Mouse (Mus musculus) liver, embryonic 14.5 days (tissue): ENCODE measurements around the gene Tmco1. TPM values are rescaled to one million over a fixed set of nuclear protein-coding genes. Genes with fewer than 3 reads are reported as not detected.

ENCODE experiments used
- ATAC-seq: fragments of 200-750 bp; cut with Nextera tagmentation; 2 replicates; pipeline ENCODE4 v1.8.0; 2017; ENCODE audit warnings: moderate number of reproducible peaks, mild to moderate bottlenecking, moderate library complexity; ENCODE audit not compliant: insufficient read depth
- DNase-seq, 3 experiments: peaks; one replicate each; pipeline ENCODE4 v3.0.0-alpha.2; 2012 to 2013; ENCODE audit warnings: low read depth in 3 of 3, low spot score in 3 of 3
- H3K27ac ChIP-seq: fragments of 300-500 bp; sonication (generic); 2 replicates; pipeline ENCODE4 v1.5.1; 2014; ENCODE audit warnings: moderate library complexity, mild to moderate bottlenecking, control low read depth, inconsistent platforms
- H3K27me3 ChIP-seq: fragments of 300-500 bp; sonication (generic); 2 replicates; pipeline ENCODE4 v1.6.1; 2014; ENCODE audit warnings: mild to moderate bottlenecking, low read length, moderate library complexity; ENCODE audit not compliant: control insufficient read depth, insufficient read depth
- H3K36me3 ChIP-seq: fragments of 300-500 bp; sonication (generic); replicated peaks from 2 replicates; pipeline ENCODE4 v1.6.1; 2014; ENCODE audit warnings: low read depth; ENCODE audit not compliant: control insufficient read depth, insufficient read depth
- H3K4me1 ChIP-seq, 2 experiments: fragments of 200-500 bp in 1 of 2; fragments of 300-500 bp in 1 of 2; sonication (generic) in 1 of 2; replicated peaks; 2 replicates each; pipeline ENCODE4 v1.6.1; 2012 to 2014; ENCODE audit warnings: antibody characterized with exemption in 1 of 2, inconsistent platforms in 1 of 2, low read length in 1 of 2; ENCODE audit not compliant: control insufficient read depth in 2 of 2, insufficient read depth in 2 of 2
- H3K4me2 ChIP-seq: fragments of 300-500 bp; sonication (generic); 2 replicates; pipeline ENCODE4 v1.6.1; 2014; ENCODE audit warnings: low read depth, mild to moderate bottlenecking, control low read depth, moderate library complexity
- H3K4me3 ChIP-seq, 2 experiments: fragments of 200-500 bp in 1 of 2; fragments of 300-500 bp in 1 of 2; sonication (generic) in 1 of 2; 2 replicates each; pipeline ENCODE4 v1.5.1; 2012 to 2014; ENCODE audit warnings: low read depth in 2 of 2, low read length in 2 of 2, mild to moderate bottlenecking in 2 of 2, control low read depth in 1 of 2, inconsistent platforms in 1 of 2, moderate library complexity in 1 of 2; ENCODE audit not compliant: insufficient read depth in 1 of 2
- H3K9ac ChIP-seq: fragments of 300-500 bp; sonication (generic); replicated peaks from 2 replicates; pipeline ENCODE4 v1.6.1; 2014; ENCODE audit warnings: mild to moderate bottlenecking, control low read depth, moderate library complexity
- H3K9me3 ChIP-seq: fragments of 300-500 bp; sonication (generic); 2 replicates; pipeline ENCODE4 v1.6.1; 2016; ENCODE audit warnings: low read length, mixed read lengths; ENCODE audit not compliant: control insufficient read depth
- CTCF ChIP-seq: IDR thresholded peaks from 2 replicates; pipeline ENCODE4 v1.5.1; 2016; ENCODE audit warnings: antibody characterized with exemption, low read depth, control low read depth
- EP300 ChIP-seq: IDR thresholded peaks from 2 replicates; pipeline ENCODE4 v1.6.1; 2016; ENCODE audit warnings: antibody characterized with exemption, low read depth
- WGBS: fragments of 180-500 bp; shearing (Covaris S2); extraction: QIAGEN DNeasy Blood & Tissue Kit; methylation state at CpG from one replicate; pipeline ENCODE4 v1.1.7; 2014; ENCODE audit not compliant: insufficient replicate concordance; 5-methylcytosine and 5-hydroxymethylcytosine counted together
- polyA plus RNA-seq, 2 experiments: library from polyadenylated mRNA; depleted of rRNA in 1 of 2; stranded (reverse) in 1 of 2; unstranded in 1 of 2; fragments of >200 nt; fragmentation: Nextera tagmentation in 1 of 2; extraction: Ambion mirVana in 1 of 2; gene quantifications; 2 replicates each; pipeline versions ENCODE4 v1.2.1 to v1.2.3; 2012 to 2014

Tmco1 gene
- polyA plus RNA-seq, 2 experiments: 43.4 to 64.1 TPM

DNA sequence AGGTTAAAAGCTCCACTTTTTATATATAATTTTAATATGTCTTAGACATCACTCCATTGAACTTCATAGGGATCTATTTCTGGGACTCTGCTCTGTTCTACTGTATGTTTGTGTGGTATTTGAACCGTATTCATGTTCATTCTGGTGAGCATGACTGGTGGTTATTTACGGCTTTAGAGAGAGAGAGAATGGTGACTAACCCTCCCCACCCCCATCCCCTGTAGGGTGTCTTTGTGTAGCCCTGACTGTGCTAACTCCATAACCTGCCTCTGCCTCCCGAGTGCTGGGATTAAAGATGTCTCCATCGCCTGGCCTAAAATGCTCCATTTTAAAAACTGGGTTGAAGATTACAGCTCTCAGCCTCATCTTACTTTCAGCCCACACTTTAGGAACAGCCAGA, 52.1 kb downstream of the Tmco1 start:
- H3K4me3 ChIP-seq: no peak overlapping the region
- 83% methylated on average over 4 of the region's 4 CpGs for WGBS
- no peaks in the 10 kb centered on the region for H3K4me1 ChIP-seq
- no peaks in the 10 kb centered on the region for H3K27me3 ChIP-seq
- no peak overlapping the region for H3K27ac ChIP-seq
- H3K4me2 ChIP-seq: no peak overlapping the region
- no peaks in the 10 kb centered on the region for H3K9me3 ChIP-seq
- DNase-seq (no peak), ATAC-seq (no peak)
- no peak overlapping the region for H3K9ac ChIP-seq
- H3K36me3 ChIP-seq: peaks cover 82% of the 10 kb centered on the region
- TF ChIP-seq EP300 (no peak), CTCF (no peak)

GRCm38 (mm10) chr1:167362819-167363218, 54.6 kb downstream of the Tmco1 start:
- H3K9me3 ChIP-seq: no peaks in the 10 kb centered on the region
- TF ChIP-seq CTCF (no peak), EP300 (no peak)
- H3K36me3 ChIP-seq: peaks cover 80% of the 10 kb centered on the region
- no peaks in the 10 kb centered on the region for H3K27me3 ChIP-seq
- ATAC-seq: no peak
- DNase-seq: no peak
- no peak overlapping the region for H3K9ac ChIP-seq
- 86% methylated on average over 4 of the region's 4 CpGs for WGBS
- H3K4me3 ChIP-seq: no peak overlapping the region
- peaks cover 4 to 14% of the 10 kb centered on the region in 2 experiments for H3K4me1 ChIP-seq
- H3K4me2 ChIP-seq: no peak overlapping the region
- no peak overlapping the region for H3K27ac ChIP-seq

DNA sequence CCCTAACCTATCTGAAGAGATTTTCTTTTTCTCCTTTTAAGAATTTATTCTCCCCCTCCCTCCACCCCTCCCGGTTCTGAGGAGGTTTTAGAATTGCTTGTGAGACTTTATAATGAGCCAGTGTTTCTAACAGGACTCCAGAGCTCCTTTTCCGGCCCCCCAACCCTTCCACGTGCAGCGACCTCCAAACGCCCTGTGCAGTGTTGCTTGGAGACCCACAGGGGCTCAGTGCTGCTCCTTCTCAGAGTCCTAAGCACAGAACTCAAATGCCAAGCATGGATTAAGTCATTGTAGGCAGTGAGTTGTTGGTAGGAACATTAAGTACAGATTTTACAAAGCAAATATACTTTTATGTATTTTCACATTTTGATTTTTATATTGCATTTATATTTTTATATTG, 55.1 kb downstream of the Tmco1 start:
- ATAC-seq (no peak), DNase-seq (no peak)
- Histone ChIP-seq H3K4me2 (no peak overlapping the region), H3K27ac (no peak overlapping the region), H3K36me3 (peaks cover 76% of the 10 kb centered on the region), H3K9me3 (no peaks in the 10 kb centered on the region), H3K4me3 (no peak overlapping the region), H3K4me1 (peaks cover 9 to 18% of the 10 kb centered on the region in 2 experiments), H3K27me3 (no peaks in the 10 kb centered on the region), H3K9ac (no peak overlapping the region)
- TF ChIP-seq EP300 (no peak), CTCF (no peak)
- WGBS: 83% methylated on average over 5 of the region's 5 CpGs

DNA sequence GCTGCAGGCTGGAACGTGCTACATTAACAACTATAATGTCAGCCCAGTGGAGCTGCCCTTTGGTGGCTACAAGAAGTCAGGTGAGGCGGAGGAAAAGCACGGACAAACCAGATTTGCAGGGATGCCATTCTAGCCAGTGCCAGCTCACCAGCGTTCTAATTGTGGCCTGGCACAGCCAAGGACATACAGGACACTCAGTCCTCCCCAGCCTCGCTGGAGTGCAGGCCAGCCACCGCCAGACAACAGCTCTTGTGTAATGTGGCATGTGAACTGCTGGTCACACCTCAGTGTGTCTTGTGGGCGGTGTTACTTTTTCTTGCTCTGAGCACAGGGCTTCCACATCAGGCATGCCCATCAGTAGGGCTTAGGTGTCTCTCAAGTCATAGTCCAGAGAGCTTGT, 57.6 kb downstream of the Tmco1 start:
- no peaks in the 10 kb centered on the region for H3K27me3 ChIP-seq
- H3K9me3 ChIP-seq: no peaks in the 10 kb centered on the region
- peaks cover 76% of the 10 kb centered on the region for H3K36me3 ChIP-seq
- peaks cover 26 to 35% of the 10 kb centered on the region in 2 experiments for H3K4me1 ChIP-seq
- DNase-seq: no peak
- TF ChIP-seq CTCF: no peak
- no peak for TF ChIP-seq EP300
- no peak overlapping the region for H3K27ac ChIP-seq
- WGBS: 87% methylated on average over 7 of the region's 7 CpGs
- H3K4me2 ChIP-seq: no peak overlapping the region
- H3K9ac ChIP-seq: no peak overlapping the region
- no peak overlapping the region for H3K4me3 ChIP-seq
- no peak for ATAC-seq

- 71% methylated on average over 6 of the region's 6 CpGs for WGBS
- Histone ChIP-seq H3K4me3 (no peak overlapping the region), H3K4me2 (no peak overlapping the region), H3K27ac (no peak overlapping the region), H3K36me3 (peaks cover 76% of the 10 kb centered on the region), H3K9me3 (no peaks in the 10 kb centered on the region), H3K4me1 (peaks cover 26 to 37% of the 10 kb centered on the region in 2 experiments), H3K9ac (no peak overlapping the region), H3K27me3 (no peaks in the 10 kb centered on the region)
- ATAC-seq: no peak
- no peak for DNase-seq
- TF ChIP-seq CTCF (no peak), EP300 (no peak)
Observed at GRCm38 (mm10) chr1:167366621-167367020, 58.4 kb downstream of the Tmco1 start.
